Mouse (Mus musculus): ENCODE measurements around the gene Bloc1s6. TPM values are rescaled to one million over a fixed set of nuclear protein-coding genes. Genes with fewer than 3 reads are reported as not detected.

The Bloc1s6 gene
- polyA plus RNA-seq, 1 experiment from 2014 or later: 50.9 TPM

GRCm38 (mm10) chr2:122765794-122766145 is 27.5 kb downstream of the Bloc1s6 start:
- no peak for ATAC-seq (ENCODE audit: insufficient number of reproducible peaks, insufficient read depth, low FRiP score, low TSS enrichment, low read depth)
- H3K4me3 ChIP-seq: peak overlapping the region; percentile 47
- WGBS: 28% methylated on average over 3 of the region's 3 CpGs
- H3K9ac ChIP-seq: peak overlapping the region; percentile 68
- H3K27ac ChIP-seq: no peak overlapping the region
- peaks cover 9% of the 10 kb centered on the region for H3K4me1 ChIP-seq
- H3K27me3 ChIP-seq: peaks cover 43% of the 10 kb centered on the region
- no peaks in the 10 kb centered on the region for H3K9me3 ChIP-seq
- peak overlapping the region; percentile 89 for H3K4me2 ChIP-seq
- no peaks in the 10 kb centered on the region for H3K36me3 ChIP-seq

- H3K4me3 ChIP-seq: no peak overlapping the region
- H3K9me3 ChIP-seq: no peaks in the 10 kb centered on the region
- peaks cover 12% of the 10 kb centered on the region for H3K27me3 ChIP-seq
- H3K9ac ChIP-seq: no peak overlapping the region
- no peaks in the 10 kb centered on the region for H3K4me1 ChIP-seq
- WGBS: 72% methylated on average over 2 of the region's 2 CpGs
- H3K36me3 ChIP-seq: no peaks in the 10 kb centered on the region
- no peak overlapping the region for H3K27ac ChIP-seq
- ATAC-seq (ENCODE audit: insufficient number of reproducible peaks, insufficient read depth, low FRiP score, low TSS enrichment, low read depth): no peak
- no peak overlapping the region for H3K4me2 ChIP-seq
Observed at GRCm38 (mm10) chr2:122771002-122771401, 32.7 kb downstream of the Bloc1s6 start.

GRCm38 (mm10) chr2:122772899-122773298 is 34.6 kb downstream of the Bloc1s6 start:
- H3K27ac ChIP-seq: no peak overlapping the region
- no peaks in the 10 kb centered on the region for H3K27me3 ChIP-seq
- no peak overlapping the region for H3K4me2 ChIP-seq
- WGBS: 80% methylated on average over 1 of the region's 1 CpGs
- no peaks in the 10 kb centered on the region for H3K36me3 ChIP-seq
- H3K9me3 ChIP-seq: no peaks in the 10 kb centered on the region
- ATAC-seq (ENCODE audit: insufficient number of reproducible peaks, insufficient read depth, low FRiP score, low TSS enrichment, low read depth): no peak
- H3K4me3 ChIP-seq: no peak overlapping the region
- H3K9ac ChIP-seq: no peak overlapping the region
- H3K4me1 ChIP-seq: no peaks in the 10 kb centered on the region

- H3K9ac ChIP-seq: no peak overlapping the region
- ATAC-seq (ENCODE audit: insufficient number of reproducible peaks, insufficient read depth, low FRiP score, low TSS enrichment, low read depth): no peak
- no peak overlapping the region for H3K27ac ChIP-seq
- no peaks in the 10 kb centered on the region for H3K27me3 ChIP-seq
- H3K9me3 ChIP-seq: no peaks in the 10 kb centered on the region
- H3K4me1 ChIP-seq: no peaks in the 10 kb centered on the region
- H3K36me3 ChIP-seq: no peaks in the 10 kb centered on the region
- H3K4me3 ChIP-seq: no peak overlapping the region
- no peak overlapping the region for H3K4me2 ChIP-seq
- WGBS: 76% methylated on average over 1 of the region's 1 CpGs
Observed at GRCm38 (mm10) chr2:122775491-122775890, 37.2 kb downstream of the Bloc1s6 start.

GRCm38 (mm10) chr2:122776823-122777222 is 38.5 kb downstream of the Bloc1s6 start:
- no peak for ATAC-seq (ENCODE audit: insufficient number of reproducible peaks, insufficient read depth, low FRiP score, low TSS enrichment, low read depth)
- no peak overlapping the region for H3K9ac ChIP-seq
- no peaks in the 10 kb centered on the region for H3K4me1 ChIP-seq
- H3K27ac ChIP-seq: no peak overlapping the region
- no peaks in the 10 kb centered on the region for H3K36me3 ChIP-seq
- no peak overlapping the region for H3K4me2 ChIP-seq
- no peaks in the 10 kb centered on the region for H3K27me3 ChIP-seq
- WGBS: 70% methylated on average over 2 of the region's 2 CpGs
- H3K9me3 ChIP-seq: no peaks in the 10 kb centered on the region
- no peak overlapping the region for H3K4me3 ChIP-seq

GRCm38 (mm10) chr2:122779967-122780366 is 41.7 kb downstream of the Bloc1s6 start:
- no peak overlapping the region for H3K4me3 ChIP-seq
- no peaks in the 10 kb centered on the region for H3K36me3 ChIP-seq
- no peaks in the 10 kb centered on the region for H3K27me3 ChIP-seq
- H3K27ac ChIP-seq: no peak overlapping the region
- no peaks in the 10 kb centered on the region for H3K9me3 ChIP-seq
- WGBS: 71% methylated on average over 5 of the region's 5 CpGs
- H3K4me1 ChIP-seq: no peaks in the 10 kb centered on the region
- H3K9ac ChIP-seq: no peak overlapping the region
- no peak for ATAC-seq (ENCODE audit: insufficient number of reproducible peaks, insufficient read depth, low FRiP score, low TSS enrichment, low read depth)
- no peak overlapping the region for H3K4me2 ChIP-seq

GRCm38 (mm10) chr2:122780447-122780846 is 42.1 kb downstream of the Bloc1s6 start:
- no peak overlapping the region for H3K4me2 ChIP-seq
- 66% methylated on average over 3 of the region's 3 CpGs for WGBS
- H3K4me1 ChIP-seq: no peaks in the 10 kb centered on the region
- no peak overlapping the region for H3K4me3 ChIP-seq
- no peaks in the 10 kb centered on the region for H3K36me3 ChIP-seq
- ATAC-seq (ENCODE audit: insufficient number of reproducible peaks, insufficient read depth, low FRiP score, low TSS enrichment, low read depth): no peak
- H3K27ac ChIP-seq: no peak overlapping the region
- H3K9me3 ChIP-seq: no peaks in the 10 kb centered on the region
- H3K27me3 ChIP-seq: no peaks in the 10 kb centered on the region
- H3K9ac ChIP-seq: no peak overlapping the region

GRCm38 (mm10) chr2:122781590-122782356 is 43.5 kb downstream of the Bloc1s6 start:
- no peak overlapping the region for H3K4me3 ChIP-seq
- no peaks in the 10 kb centered on the region for H3K4me1 ChIP-seq
- H3K9ac ChIP-seq: no peak overlapping the region
- no peak overlapping the region for H3K4me2 ChIP-seq
- no peaks in the 10 kb centered on the region for H3K36me3 ChIP-seq
- H3K27ac ChIP-seq: no peak overlapping the region
- no peaks in the 10 kb centered on the region for H3K27me3 ChIP-seq
- no peak for ATAC-seq (ENCODE audit: insufficient number of reproducible peaks, insufficient read depth, low FRiP score, low TSS enrichment, low read depth)
- no peaks in the 10 kb centered on the region for H3K9me3 ChIP-seq
- 77% methylated on average over 8 of the region's 8 CpGs for WGBS

GRCm38 (mm10) chr2:122783730-122784129 is 45.4 kb downstream of the Bloc1s6 start:
- H3K36me3 ChIP-seq: no peaks in the 10 kb centered on the region
- H3K27ac ChIP-seq: no peak overlapping the region
- H3K27me3 ChIP-seq: no peaks in the 10 kb centered on the region
- H3K9ac ChIP-seq: no peak overlapping the region
- no peak overlapping the region for H3K4me3 ChIP-seq
- no peak overlapping the region for H3K4me2 ChIP-seq
- no peak for ATAC-seq (ENCODE audit: insufficient number of reproducible peaks, insufficient read depth, low FRiP score, low TSS enrichment, low read depth)
- H3K9me3 ChIP-seq: no peaks in the 10 kb centered on the region
- 83% methylated on average over 2 of the region's 2 CpGs for WGBS
- H3K4me1 ChIP-seq: no peaks in the 10 kb centered on the region

GRCm38 (mm10) chr2:122784701-122785100 is 46.4 kb downstream of the Bloc1s6 start:
- no peaks in the 10 kb centered on the region for H3K9me3 ChIP-seq
- H3K36me3 ChIP-seq: no peaks in the 10 kb centered on the region
- no peaks in the 10 kb centered on the region for H3K4me1 ChIP-seq
- ATAC-seq (ENCODE audit: insufficient number of reproducible peaks, insufficient read depth, low FRiP score, low TSS enrichment, low read depth): no peak
- H3K4me2 ChIP-seq: no peak overlapping the region
- WGBS: 86% methylated on average over 3 of the region's 3 CpGs
- no peak overlapping the region for H3K9ac ChIP-seq
- H3K27ac ChIP-seq: no peak overlapping the region
- H3K27me3 ChIP-seq: no peaks in the 10 kb centered on the region
- no peak overlapping the region for H3K4me3 ChIP-seq

- H3K4me1 ChIP-seq: no peaks in the 10 kb centered on the region
- no peak overlapping the region for H3K4me2 ChIP-seq
- no peak overlapping the region for H3K9ac ChIP-seq
- 67% methylated on average over 2 of the region's 2 CpGs for WGBS
- no peaks in the 10 kb centered on the region for H3K9me3 ChIP-seq
- no peak overlapping the region for H3K27ac ChIP-seq
- no peaks in the 10 kb centered on the region for H3K36me3 ChIP-seq
- H3K27me3 ChIP-seq: no peaks in the 10 kb centered on the region
- no peak overlapping the region for H3K4me3 ChIP-seq
- no peak for ATAC-seq (ENCODE audit: insufficient number of reproducible peaks, insufficient read depth, low FRiP score, low TSS enrichment, low read depth)
Observed at GRCm38 (mm10) chr2:122786167-122786566, 47.9 kb downstream of the Bloc1s6 start.

- 73% methylated on average over 7 of the region's 7 CpGs for WGBS
- Histone ChIP-seq H3K4me2 (no peak overlapping the region), H3K36me3 (no peaks in the 10 kb centered on the region), H3K27me3 (no peaks in the 10 kb centered on the region), H3K4me3 (no peak overlapping the region), H3K27ac (no peak overlapping the region), H3K9me3 (no peaks in the 10 kb centered on the region), H3K9ac (no peak overlapping the region), H3K4me1 (no peaks in the 10 kb centered on the region)
- no peak for ATAC-seq (ENCODE audit: insufficient number of reproducible peaks, insufficient read depth, low FRiP score, low TSS enrichment, low read depth)
Observed at GRCm38 (mm10) chr2:122789311-122789710, 51.0 kb downstream of the Bloc1s6 start.

All from embryonic facial prominence, embryonic 13.5 days (tissue).